Mouse (Mus musculus) T-helper 1 cell (primary cell): Measurements from ENCODE around the gene Abca8a.
"Not testable (repeated sequence)": the region's sequence is repeated elsewhere in the genome, so short reads cannot be mapped to it uniquely, and the experiment has no call there.

ENCODE experiments used
- in situ Hi-C: fragments of 300-600 bp; cut with MboI, MseI; formaldehyde crosslinking; loops from one replicate; pipeline ENCODE4 v1.15.1; 2025; ENCODE audit warnings: high pct_unique_total_duplicates

Abca8a gene

DNA sequence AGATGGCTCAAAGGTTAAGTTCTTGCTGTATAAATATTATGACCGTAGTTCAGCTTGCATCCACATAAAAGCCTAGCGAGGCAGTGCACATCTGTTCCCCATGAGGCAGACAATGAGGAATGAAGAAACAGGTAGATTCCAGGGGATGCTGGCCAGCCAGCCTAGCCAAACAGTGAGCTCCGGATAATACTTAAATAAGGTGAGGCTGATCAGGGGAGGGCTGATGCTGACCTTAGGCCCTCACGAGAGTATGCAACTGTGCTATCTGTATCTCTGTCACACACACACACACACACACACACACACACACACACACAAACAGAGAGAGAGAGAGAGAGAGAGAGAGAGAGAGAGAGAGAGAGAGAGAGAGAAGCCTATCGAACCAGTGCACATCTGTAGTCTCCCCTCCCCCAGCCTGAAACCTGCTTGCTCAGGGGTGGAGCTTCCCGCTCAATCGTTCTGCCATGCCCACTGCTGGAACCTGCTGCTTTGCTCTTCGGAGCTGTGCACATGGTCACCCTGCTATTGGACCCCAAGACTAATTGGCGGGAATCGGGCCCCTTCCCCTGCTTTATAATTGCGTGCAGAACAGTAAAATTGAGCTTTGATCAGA lies 108.2 kb downstream of the Abca8a start:
- in situ Hi-C loops, result not testable (repeated sequence)

DNA sequence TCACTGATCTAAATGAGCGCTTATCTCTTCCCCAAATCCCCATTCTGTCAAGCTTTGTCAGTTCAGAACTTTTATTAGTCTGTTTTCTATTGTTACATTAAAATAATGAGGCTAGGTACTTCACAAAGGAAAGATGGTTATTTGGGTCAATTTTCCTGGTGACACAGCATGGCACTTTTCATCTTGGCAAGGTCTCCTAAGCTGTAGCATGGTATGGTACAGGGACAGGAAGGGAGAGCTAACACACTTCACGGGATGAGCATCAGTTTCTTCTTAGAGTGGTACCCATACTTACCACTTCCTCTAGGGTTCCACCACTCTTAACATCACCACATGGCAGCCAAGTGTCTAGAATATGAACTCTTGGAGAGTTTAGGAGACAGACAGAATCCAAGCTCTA lies 113.9 kb downstream of the Abca8a start:
- in situ Hi-C loops, result no loop called here
